Mouse (Mus musculus) lung, adult 2 months (tissue): ENCODE data around the gene Rmdn2.

Source experiments
- CTCF ChIP-seq: fragments of 200-500 bp; IDR thresholded peaks from 2 replicates; pipeline ENCODE4 v1.5.1; 2011; ENCODE audit warnings: mild to moderate bottlenecking, low read length, control low read depth; ENCODE audit not compliant: insufficient read depth
- POLR2A ChIP-seq: fragments of 200-500 bp; IDR thresholded peaks from 2 replicates; pipeline ENCODE4 v1.6.1; 2011; ENCODE audit warnings: low read depth, mild to moderate bottlenecking, control low read depth, low read length, borderline replicate concordance; ENCODE audit errors: extremely low read depth

- TF ChIP-seq CTCF (no peak), POLR2A (no peak)
Observed at GRCm38 (mm10) chr17:79616621-79617020, 5.0 kb downstream of the Rmdn2 start.
